Mouse (Mus musculus) layer of hippocampus, adult 18-20 months (tissue): Measurements from ENCODE around the gene Gm21627. TPM values are rescaled to one million over a fixed set of nuclear protein-coding genes. Genes with fewer than 3 reads are reported as not detected.
"Not testable (repeated sequence)": the region's sequence is repeated elsewhere in the genome, so short reads cannot be mapped to it uniquely, and the experiment has no call there.

ENCODE experiments used
- DNase-seq, 2 experiments: peaks; one replicate each; pipeline ENCODE4 v3.0.0; 2022; ENCODE audit warnings: low spot score in 2 of 2
- long read RNA-seq: library from polyadenylated mRNA; stranded (forward); transcript quantifications from one replicate; pipeline ENCODE4 v2.0.0, GENCODE M21; 2021
- total RNA-seq, 2 experiments: library from RNA; stranded (reverse); gene quantifications; 2 replicates each; pipeline ENCODE4 v1.2.3; 2021

Gm21627 gene
- total RNA-seq, result not detected
- long read RNA-seq, result 0 reads

- DNase-seq, result not testable (repeated sequence)
These were observed at the start of gene Gm21627 for GRCm38 (mm10) chrY:63228127-63228526. Gene Gm21627, plus strand, starts transcription at chrY:63228427.
